Mouse (Mus musculus): Measurements from ENCODE around the gene Cyb5r4.

DNA sequence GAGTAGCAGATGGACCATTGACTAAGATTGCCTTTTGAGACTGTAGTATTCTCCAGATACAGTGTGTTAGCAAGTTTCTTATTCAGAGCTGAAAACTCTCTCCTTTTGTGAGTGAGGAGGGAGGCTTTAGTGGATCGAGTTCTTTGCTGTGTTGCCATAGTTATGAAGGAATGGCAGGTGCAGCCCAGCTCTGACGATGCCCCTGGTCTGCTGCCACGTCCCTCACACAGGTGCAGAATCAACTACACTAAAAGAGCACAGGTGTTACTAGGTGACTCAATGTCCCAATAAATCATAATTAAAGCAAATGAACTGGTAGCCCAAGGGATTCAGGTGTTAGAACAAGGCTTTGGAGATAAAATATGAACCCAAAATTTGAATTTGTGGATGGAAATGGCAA lies 97.2 kb downstream of the Cyb5r4 start:
- TF ChIP-seq POLR2A (IDR thresholded peaks at IDR 0.05; ENCODE audit: borderline replicate concordance, extremely low read depth, low read depth, low read length) (no peak), CTCF (IDR thresholded peaks at IDR 0.05; ENCODE audit: insufficient read depth, low read length) (no peak)
